Mouse (Mus musculus): ENCODE measurements around the gene Fam222b.
A peak's percentile ranks its signal among the peaks of the same experiment; 100 is the strongest.
"Not testable (repeated sequence)": the region's sequence is repeated elsewhere in the genome, so short reads cannot be mapped to it uniquely, and the experiment has no call there.

Fam222b gene

GRCm38 (mm10) chr11:78087756-78088281 is 6.6 kb upstream of the Fam222b start:
- DNase-seq (ENCODE audit: low spot score): no peak

DNA sequence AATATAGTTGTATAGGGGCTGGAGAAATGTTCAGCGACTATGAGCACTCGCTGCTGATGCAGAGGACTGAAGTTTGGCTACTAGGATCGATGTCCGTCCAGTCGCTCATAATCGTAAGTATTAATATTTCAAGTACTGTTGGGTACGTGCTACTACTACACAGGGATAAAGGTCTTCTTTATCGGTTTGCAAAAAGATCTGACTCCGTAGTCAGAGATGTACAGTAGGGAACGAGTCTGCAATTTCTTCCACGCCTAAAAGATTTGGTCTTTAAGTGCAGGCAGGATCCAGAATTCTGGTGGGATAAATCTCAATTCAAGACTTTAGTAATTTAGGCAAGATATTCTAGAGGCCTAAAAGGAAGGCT is 340 bp upstream of the Fam222b start:
- no peak for DNase-seq (ENCODE audit: low spot score)

DNA sequence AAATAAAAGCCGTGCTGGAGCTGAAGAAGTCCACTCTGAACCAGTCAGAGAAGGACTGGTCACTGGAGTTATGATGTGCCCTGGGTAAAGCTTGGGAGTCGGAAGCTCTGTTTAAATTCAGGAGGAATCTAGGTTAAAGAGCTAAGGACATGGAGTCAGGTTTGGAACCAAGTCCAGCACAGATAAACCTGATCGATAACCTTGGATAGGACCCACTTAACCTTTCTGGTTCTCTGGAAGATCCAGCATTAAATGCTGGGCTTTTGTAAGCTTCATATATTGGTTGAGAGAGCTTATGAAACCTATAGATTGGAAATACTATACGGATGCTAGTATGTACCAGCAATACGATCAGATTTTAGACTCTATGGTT is 670 bp downstream of the Fam222b start:
- no peak for DNase-seq (ENCODE audit: low spot score)

- DNase-seq (ENCODE audit: low spot score): no peak
Measured at GRCm38 (mm10) chr11:78097077-78097476, 2.6 kb downstream of the Fam222b start.

- DNase-seq (ENCODE audit: low spot score): no peak
Measured at GRCm38 (mm10) chr11:78100746-78101145, 6.3 kb downstream of the Fam222b start.

DNA sequence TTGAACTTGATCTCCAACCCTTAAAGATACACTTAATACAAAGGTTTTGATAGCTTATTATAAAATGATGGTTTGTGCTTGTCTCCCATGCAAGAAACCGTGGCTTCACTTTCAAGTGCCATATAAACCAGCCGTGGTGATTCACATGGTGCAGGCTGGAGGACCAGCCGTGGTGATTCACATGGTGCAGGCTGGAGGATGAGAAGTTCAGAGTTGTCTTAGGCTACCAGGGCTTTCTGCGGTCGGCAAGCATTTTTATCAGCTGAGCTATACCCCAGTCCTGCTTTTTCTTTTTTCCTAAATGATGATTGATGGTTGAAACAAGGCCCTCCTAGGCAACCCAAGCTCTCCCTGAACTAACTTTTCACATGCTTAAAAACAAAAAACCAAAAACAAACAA is 7.7 kb downstream of the Fam222b start:
- no peak for DNase-seq (ENCODE audit: low spot score)

GRCm38 (mm10) chr11:78102958-78103747 is 8.7 kb downstream of the Fam222b start:
- DNase-seq (ENCODE audit: low spot score): peak; percentile 33

DNA sequence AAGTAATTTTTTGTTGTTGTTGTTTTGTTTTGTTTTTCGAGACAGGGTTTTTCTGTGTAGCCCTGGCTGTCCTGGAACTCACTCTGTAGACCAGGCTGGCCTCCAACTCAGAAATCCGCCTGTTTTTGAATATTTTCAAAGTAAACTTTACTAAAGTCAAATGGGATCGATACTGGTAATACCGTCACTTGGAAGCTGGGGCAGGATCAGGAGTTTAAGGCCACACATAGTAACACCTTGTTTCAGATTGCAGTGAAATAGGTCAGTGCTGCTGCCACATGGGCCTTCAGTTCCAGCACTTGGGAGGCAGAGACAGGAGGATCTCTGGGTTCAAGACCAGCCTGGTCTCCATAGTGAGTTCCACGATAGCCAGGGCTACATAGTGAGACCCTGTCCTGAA is 10.0 kb downstream of the Fam222b start:
- no peak for DNase-seq (ENCODE audit: low spot score)

DNA sequence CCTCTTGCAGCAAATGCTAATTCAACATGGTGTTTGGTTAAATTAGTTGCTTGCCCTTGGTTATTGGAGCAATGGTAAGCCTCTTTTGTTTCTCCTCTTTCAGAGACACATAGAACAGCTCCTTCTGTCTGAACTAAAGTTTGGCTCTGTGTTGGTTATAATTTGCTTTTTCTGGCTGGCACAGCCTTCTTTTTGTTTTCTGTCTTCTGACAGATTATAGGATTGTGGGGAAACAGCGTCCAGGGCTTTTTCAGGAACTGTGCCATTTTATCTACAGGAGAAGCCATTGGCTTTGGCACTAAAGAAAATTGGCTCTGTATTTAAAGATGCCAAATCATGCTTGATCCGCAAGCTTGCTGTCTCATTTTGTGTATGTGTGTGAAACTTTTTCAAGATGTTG is 19.2 kb downstream of the Fam222b start:
- DNase-seq (ENCODE audit: low spot score): no peak

DNA sequence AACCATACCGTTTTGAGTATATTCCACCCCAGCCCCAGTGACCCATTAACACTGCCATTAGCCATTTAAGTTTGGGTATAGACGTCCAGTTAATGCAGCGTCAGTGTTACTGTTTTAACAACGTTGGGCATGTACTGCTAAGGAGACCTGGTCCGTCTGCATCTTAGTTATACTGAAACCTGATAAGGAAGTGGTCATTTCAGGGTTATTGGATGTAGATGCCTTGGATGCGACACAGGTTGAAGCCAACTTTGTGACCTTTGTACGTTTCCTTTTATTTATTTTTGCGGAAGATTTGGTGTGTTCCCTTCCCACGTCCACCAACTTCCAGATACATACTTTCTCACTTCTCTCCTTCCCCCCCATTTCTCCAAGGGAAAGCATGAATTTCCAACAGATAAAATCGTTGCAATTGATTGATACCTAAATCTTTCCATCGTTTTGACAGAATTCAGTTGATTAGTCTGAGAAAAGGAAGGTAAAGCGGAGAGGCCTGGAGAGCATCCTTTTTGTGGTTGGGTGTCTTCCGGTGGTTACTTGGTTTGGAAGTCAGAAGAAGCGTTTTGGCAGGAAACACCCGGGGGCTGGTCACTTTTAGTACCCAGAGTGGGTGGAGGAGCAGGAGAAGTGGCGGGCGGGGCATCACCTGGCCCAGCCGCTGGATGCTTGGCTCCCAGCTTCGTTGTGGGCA is 20.4 kb downstream of the Fam222b start:
- no peak for DNase-seq (ENCODE audit: low spot score)

DNA sequence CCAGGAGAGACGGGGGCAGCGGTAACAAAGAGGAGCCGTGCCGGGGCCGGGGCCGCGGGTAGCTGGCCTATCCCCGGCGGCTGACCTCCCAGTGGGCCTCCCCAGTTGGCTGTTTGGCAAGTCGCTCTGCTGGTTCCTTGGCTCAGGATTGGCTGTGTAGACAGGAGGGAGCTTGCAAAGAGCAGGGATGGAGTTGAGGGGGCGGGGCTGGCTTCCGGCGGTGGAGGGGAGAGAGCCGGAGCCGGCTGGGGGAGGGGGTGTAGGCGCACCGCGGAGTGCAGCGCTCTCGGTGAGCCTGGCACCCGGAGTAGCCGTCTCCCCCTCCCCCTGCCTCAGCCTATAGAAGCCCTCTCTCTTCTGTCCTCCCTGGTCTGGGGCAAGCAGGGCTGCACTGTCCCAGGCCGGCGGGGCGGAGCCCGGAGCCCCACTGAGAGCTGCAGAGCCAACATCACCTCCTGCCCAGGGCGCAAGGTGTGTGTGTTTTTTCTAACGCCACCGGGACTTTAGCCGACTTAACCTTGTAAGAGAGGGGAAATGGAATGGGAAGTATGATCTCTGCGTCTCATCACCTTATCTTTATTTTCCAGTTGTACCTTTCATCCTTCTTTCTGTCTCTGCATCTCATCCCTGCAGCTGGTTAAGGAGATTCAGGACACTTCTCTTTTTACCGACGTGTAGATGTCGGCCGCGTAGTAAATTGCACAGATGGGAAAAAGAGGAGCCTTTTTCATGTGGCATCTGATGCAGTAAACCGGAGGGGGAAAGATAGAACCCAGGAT is 21.1 kb downstream of the Fam222b start:
- DNase-seq (ENCODE audit: low spot score): peak; percentile 72

DNA sequence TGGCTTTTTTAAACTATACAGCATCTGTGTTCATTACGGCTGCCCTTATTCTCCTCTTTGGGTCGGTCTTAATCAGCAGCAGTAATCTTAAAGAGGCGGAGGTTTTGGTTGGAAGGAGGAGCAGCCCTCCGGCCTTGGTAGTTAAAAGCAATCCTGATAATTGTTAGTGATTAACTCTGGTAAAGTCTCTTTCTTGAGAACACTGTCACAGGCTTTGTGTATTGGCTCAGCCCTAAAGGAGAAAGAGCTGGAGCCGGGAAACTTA is 21.6 kb downstream of the Fam222b start:
- DNase-seq (ENCODE audit: low spot score): no peak

DNA sequence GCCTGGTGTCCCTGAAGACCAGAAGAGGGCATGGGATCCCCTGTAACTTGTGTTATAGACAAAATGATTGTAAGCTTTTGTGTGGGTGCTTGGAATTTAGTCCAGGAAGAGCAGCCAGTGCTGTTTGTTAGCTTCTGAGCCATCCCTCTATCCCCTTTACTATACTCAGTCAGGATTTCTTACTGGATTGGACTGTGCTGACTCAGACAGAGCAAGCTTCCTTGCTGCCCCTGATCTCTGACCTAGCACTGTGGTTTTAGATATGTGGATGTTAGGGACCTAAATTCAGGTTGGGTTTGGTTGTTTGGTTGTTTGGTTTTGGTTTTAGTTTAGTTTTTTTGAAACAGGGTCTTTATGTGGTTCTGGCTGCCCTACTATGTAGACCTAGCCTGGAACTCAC is 24.0 kb downstream of the Fam222b start:
- no peak for DNase-seq (ENCODE audit: low spot score)

DNA sequence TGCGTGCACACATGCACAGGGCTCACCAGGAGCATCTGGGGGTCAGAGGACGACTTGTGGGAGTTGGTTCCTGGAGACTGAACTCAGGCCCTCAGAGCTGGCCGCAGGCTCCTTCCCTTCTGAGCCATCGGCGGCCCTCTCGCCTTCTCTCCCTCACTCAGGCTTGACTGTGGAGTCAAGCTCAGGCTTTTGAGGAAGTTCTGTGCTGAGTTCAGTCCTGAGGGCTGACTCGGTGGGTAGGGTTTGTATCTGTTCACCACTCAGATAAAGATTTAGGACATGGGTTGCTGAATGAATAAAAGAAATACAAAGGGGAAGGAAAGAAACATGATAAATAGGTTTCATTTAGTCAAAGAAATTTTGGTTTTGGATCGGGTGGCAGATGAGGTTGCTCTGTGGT is 25.4 kb downstream of the Fam222b start:
- no peak for DNase-seq (ENCODE audit: low spot score)

- no peak for DNase-seq (ENCODE audit: low spot score)
Measured at GRCm38 (mm10) chr11:78121176-78121575, 26.7 kb downstream of the Fam222b start.

GRCm38 (mm10) chr11:78122815-78123214 is 28.4 kb downstream of the Fam222b start:
- DNase-seq (ENCODE audit: low spot score): no peak

DNA sequence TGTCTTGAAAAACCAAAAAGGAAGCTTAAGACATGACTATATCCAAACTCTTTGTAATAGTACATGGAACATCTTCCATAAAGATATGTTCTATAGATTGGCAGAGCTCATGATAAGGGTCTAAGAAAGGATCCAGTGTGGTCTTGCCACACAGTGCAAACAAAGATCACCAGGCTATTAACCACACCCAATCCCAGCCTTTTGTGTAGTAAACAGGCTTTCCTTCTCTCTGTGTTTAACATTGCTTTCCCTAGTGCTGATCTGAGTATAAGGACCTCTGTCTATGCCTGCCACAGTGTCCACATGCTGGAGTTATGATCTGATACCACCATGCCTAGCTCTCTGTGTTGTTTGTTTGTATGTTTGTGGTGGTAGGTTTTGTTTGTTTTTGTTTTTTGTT is 29.3 kb downstream of the Fam222b start:
- no peak for DNase-seq (ENCODE audit: low spot score)

DNA sequence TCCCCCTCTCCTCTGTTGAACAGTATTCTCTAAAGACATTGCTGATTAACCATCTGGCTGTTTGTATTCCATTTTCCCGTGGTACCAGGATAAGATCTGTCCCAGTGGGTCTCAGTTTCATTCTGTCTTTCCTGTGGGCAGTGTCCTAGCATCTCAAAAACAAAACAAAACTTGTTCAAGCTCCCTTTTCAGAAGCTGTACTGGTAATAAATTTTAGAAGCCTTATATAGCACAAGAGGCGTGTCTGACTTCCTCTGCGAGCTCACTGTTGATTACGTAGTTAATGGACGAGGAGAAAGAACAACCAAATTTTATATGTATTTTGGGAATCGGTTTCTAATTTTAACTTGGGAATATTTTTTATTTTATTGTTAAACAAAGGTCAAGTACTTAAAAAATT is 31.2 kb downstream of the Fam222b start:
- DNase-seq (ENCODE audit: low spot score): no peak

DNA sequence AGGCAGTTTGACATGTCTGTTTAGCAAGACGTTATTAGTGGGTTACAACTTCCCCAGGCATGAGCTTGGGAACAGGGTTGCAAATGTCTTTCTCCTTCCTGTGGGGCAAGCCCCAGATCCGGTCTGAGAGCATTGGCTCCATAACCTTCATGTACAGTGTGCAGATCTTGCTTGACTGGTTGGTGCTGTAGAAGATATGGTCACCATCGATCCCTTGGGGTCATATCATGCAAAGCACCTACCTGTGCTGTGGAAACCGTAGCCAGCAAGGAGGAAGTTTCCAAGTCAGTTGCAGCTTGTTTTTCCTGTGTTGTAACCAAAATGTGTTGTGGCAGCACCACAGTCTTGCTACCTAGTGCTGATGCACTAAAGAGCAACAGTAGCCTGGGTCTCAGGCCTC is 32.3 kb downstream of the Fam222b start:
- peak; percentile 5 for DNase-seq (ENCODE audit: low spot score)

- DNase-seq (ENCODE audit: low spot score): no peak
Measured at GRCm38 (mm10) chr11:78129458-78129857, 35.0 kb downstream of the Fam222b start.

GRCm38 (mm10) chr11:78133915-78134314 is 39.5 kb downstream of the Fam222b start:
- DNase-seq (ENCODE audit: low spot score): no peak

- no peak for DNase-seq (ENCODE audit: low spot score)
Measured at GRCm38 (mm10) chr11:78134344-78134743, 39.9 kb downstream of the Fam222b start.

DNA sequence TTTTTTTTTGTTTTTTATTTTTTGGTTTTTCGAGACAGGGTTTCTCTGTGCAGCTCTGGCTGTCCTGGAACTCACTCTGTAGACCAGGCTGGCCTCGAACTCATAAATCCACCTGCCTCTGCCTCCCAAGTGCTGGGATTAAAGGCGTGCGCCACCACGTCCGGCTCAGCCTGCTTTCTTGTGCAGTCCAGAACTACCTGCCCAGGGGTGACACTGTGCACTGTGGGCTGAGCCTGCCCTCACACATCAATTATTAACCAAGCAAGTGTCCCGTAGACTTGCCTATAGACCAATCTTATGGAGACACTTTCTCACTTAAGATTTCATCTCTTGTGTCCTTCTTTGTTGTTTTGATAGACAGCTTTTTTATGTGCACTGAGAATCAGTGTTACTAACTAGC is 40.9 kb downstream of the Fam222b start:
- not testable (repeated sequence) for DNase-seq (ENCODE audit: low spot score)
